Mouse (Mus musculus): Measurements from ENCODE around the gene Cacna1e.

GRCm38 (mm10) chr1:154839272-154839671 is 45.0 kb downstream of the Cacna1e start:
- TF ChIP-seq CTCF (IDR thresholded peaks at IDR 0.05; ENCODE audit: low read depth) (no peak), EP300 (IDR thresholded peaks at IDR 0.05; ENCODE audit: low read depth) (no peak)

All from liver, embryonic 14.5 days (tissue).